Mouse (Mus musculus): Measurements from ENCODE around the gene Tut1. TPM values are rescaled to one million over a fixed set of nuclear protein-coding genes. Genes with fewer than 3 reads are reported as not detected.
"Not testable (repeated sequence)": the region's sequence is repeated elsewhere in the genome, so short reads cannot be mapped to it uniquely, and the experiment has no call there.

Tut1 gene
- total RNA-seq, 2 experiments from 2014 or later: 15.8 to 32.2 TPM

DNA sequence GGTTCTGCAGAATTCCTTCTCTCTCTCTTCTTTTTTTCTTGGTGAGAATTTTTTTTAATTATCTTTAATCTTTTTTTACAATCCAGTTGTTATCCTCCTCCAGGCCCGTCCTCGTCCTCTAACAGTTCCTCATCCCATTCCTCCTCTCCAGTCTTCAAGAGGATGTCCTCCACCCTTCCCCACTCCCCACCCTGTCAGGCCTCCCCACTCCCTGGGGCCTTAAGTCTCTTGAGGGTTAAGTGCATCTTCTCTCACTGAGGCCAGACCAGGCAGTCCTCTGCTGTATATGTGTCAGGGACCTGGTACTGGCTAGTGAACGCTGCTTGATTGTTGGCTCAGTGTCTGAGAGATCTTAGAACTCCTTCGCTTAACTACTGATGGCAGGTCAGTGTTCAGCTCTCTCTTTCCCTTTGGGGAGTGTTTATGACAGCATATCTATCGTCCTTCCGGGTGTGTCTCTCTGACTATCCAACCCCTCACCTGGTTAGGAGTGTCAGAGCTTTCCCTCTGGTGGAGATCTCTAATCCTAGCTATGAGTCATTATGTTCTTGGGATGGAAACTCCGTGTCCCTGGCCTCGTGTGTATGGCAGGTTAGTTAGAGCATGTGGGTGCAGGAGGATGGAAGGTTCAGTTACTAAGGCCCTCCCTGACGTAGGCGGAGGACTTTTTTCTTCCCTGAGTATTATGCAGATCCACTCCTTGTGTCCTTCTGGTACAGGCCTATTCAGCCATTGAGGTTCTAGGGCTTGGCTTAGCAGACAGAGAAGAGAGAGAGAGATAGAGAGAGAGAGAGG is 41.4 kb downstream of the Tut1 start:
- no peak for ATAC-seq (replicated peaks; ENCODE audit: low FRiP score, low TSS enrichment, poor library complexity, severe bottlenecking)

GRCm38 (mm10) chr19:8996601-8997000 is 43.0 kb downstream of the Tut1 start:
- no peak for ATAC-seq (replicated peaks; ENCODE audit: low FRiP score, low TSS enrichment, poor library complexity, severe bottlenecking)

GRCm38 (mm10) chr19:8997546-8997945 is 43.9 kb downstream of the Tut1 start:
- ATAC-seq (replicated peaks; ENCODE audit: low FRiP score, low TSS enrichment, poor library complexity, severe bottlenecking): peak; percentile 85

GRCm38 (mm10) chr19:8998546-8998945 is 44.9 kb downstream of the Tut1 start:
- ATAC-seq (replicated peaks; ENCODE audit: low FRiP score, low TSS enrichment, poor library complexity, severe bottlenecking): no peak

GRCm38 (mm10) chr19:8999223-8999622 is 45.6 kb downstream of the Tut1 start:
- ATAC-seq (replicated peaks; ENCODE audit: low FRiP score, low TSS enrichment, poor library complexity, severe bottlenecking): no peak

DNA sequence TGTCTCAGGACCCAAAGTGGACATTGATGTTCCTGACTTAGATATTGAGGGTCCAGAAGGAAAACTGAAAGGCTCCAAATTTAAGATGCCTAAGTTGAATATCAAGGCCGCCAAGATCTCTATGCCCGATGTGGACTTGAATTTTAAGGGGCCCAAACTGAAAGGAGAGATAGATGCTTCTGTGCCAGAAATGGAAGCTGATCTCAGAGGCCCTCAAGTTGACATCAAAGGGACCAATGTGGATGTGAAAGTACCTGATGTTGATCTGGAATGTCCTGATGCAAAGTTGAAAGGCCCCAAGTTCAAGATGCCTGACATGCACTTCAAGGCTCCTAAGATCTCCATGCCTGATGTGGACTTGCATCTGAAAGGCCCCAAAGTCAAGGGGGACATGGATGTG is 53.3 kb downstream of the Tut1 start:
- not testable (repeated sequence) for ATAC-seq (replicated peaks; ENCODE audit: low FRiP score, low TSS enrichment, poor library complexity, severe bottlenecking)

Other genes with a start within 250 kb of the Tut1 start
Only the 30 nearest of the 32 such genes appear.
- 2.0 TPM in 1 of 2 replicates, not detected in the other for gene 1700092M07Rik, start 213.1 kb upstream of the Tut1 start, total RNA-seq (2014; fragmentation: Nextera tagmentation)
- gene 1700092M07Rik, start 213.1 kb upstream of the Tut1 start, total RNA-seq (2017): 3.8 and 6.5 TPM in 2 replicates
- 74.7 and 80.4 TPM in 2 replicates for gene Stx5a, start 212.4 kb upstream of the Tut1 start, total RNA-seq (2014; fragmentation: Nextera tagmentation)
- 35.5 and 43.5 TPM in 2 replicates for gene Stx5a, start 212.4 kb upstream of the Tut1 start, total RNA-seq (2017)
- gene Nxf1, start 196.8 kb upstream of the Tut1 start, total RNA-seq (2014; fragmentation: Nextera tagmentation): 365 and 530 TPM in 2 replicates
- 100 and 161 TPM in 2 replicates for gene Nxf1, start 196.8 kb upstream of the Tut1 start, total RNA-seq (2017)
- gene Tmem223, start 182.9 kb upstream of the Tut1 start, total RNA-seq (2014; fragmentation: Nextera tagmentation): 59.6 and 76.4 TPM in 2 replicates
- 32.1 and 33.8 TPM in 2 replicates for gene Tmem223, start 182.9 kb upstream of the Tut1 start, total RNA-seq (2017)
- gene Tmem179b, start 179.4 kb upstream of the Tut1 start, total RNA-seq (2014; fragmentation: Nextera tagmentation): 104 and 114 TPM in 2 replicates
- 31.2 and 54.7 TPM in 2 replicates for gene Tmem179b, start 179.4 kb upstream of the Tut1 start, total RNA-seq (2017)
- gene Taf6l, start 167.4 kb upstream of the Tut1 start, total RNA-seq (2014; fragmentation: Nextera tagmentation): 13.2 and 16.1 TPM in 2 replicates
- 7.6 and 12.0 TPM in 2 replicates for gene Taf6l, start 167.4 kb upstream of the Tut1 start, total RNA-seq (2017)
- 120 and 126 TPM in 2 replicates for gene Polr2g, start 155.3 kb upstream of the Tut1 start, total RNA-seq (2014; fragmentation: Nextera tagmentation)
- 86.1 and 106 TPM in 2 replicates for gene Polr2g, start 155.3 kb upstream of the Tut1 start, total RNA-seq (2017)
- 1.4 and 1.9 TPM in 2 replicates for gene Zbtb3, start 151.3 kb upstream of the Tut1 start, total RNA-seq (2014; fragmentation: Nextera tagmentation)
- gene Zbtb3, start 151.3 kb upstream of the Tut1 start, total RNA-seq (2017): 0.91 and 1.6 TPM in 2 replicates
- 35.6 and 41.6 TPM in 2 replicates for gene Ttc9c, start 134.5 kb upstream of the Tut1 start, total RNA-seq (2014; fragmentation: Nextera tagmentation)
- 55.3 and 57.2 TPM in 2 replicates for gene Ttc9c, start 134.5 kb upstream of the Tut1 start, total RNA-seq (2017)
- gene Hnrnpul2, start 133.8 kb upstream of the Tut1 start, total RNA-seq (2014; fragmentation: Nextera tagmentation): 68.2 and 88.0 TPM in 2 replicates
- 85.2 and 100.0 TPM in 2 replicates for gene Hnrnpul2, start 133.8 kb upstream of the Tut1 start, total RNA-seq (2017)
- not detected in 2 replicates for gene AC129217.1, start 124.1 kb upstream of the Tut1 start, total RNA-seq (2014; fragmentation: Nextera tagmentation)
- gene AC129217.1, start 124.1 kb upstream of the Tut1 start, total RNA-seq (2017): not detected in 2 replicates
- gene Bscl2, start 116.4 kb upstream of the Tut1 start, total RNA-seq (2014; fragmentation: Nextera tagmentation): 70.3 and 71.7 TPM in 2 replicates
- 29.5 TPM in 2 replicates for gene Bscl2, start 116.4 kb upstream of the Tut1 start, total RNA-seq (2017)
- 0.57 TPM in 1 of 2 replicates, not detected in the other for gene Gng3, start 114.7 kb upstream of the Tut1 start, total RNA-seq (2014; fragmentation: Nextera tagmentation)
- gene Gng3, start 114.7 kb upstream of the Tut1 start, total RNA-seq (2017): 0.30 and 1.3 TPM in 2 replicates
- gene Lrrn4cl, start 103.1 kb upstream of the Tut1 start, total RNA-seq (2014; fragmentation: Nextera tagmentation): 0.52 TPM in 1 of 2 replicates, not detected in the other
- 1.5 TPM in 1 of 2 replicates, not detected in the other for gene Lrrn4cl, start 103.1 kb upstream of the Tut1 start, total RNA-seq (2017)
- 148 and 194 TPM in 2 replicates for gene Ubxn1, start 82.4 kb upstream of the Tut1 start, total RNA-seq (2014; fragmentation: Nextera tagmentation)
- 235 and 295 TPM in 2 replicates for gene Ubxn1, start 82.4 kb upstream of the Tut1 start, total RNA-seq (2017)
- gene Uqcc3, start 72.9 kb upstream of the Tut1 start, total RNA-seq (2014; fragmentation: Nextera tagmentation): 46.7 and 54.1 TPM in 2 replicates
- 73.3 and 94.5 TPM in 2 replicates for gene Uqcc3, start 72.9 kb upstream of the Tut1 start, total RNA-seq (2017)
- 27.8 and 35.8 TPM in 2 replicates for gene Lbhd1, start 70.1 kb upstream of the Tut1 start, total RNA-seq (2014; fragmentation: Nextera tagmentation)
- gene Lbhd1, start 70.1 kb upstream of the Tut1 start, total RNA-seq (2017): 18.0 and 18.4 TPM in 2 replicates
- gene Gm49403, start 69.9 kb upstream of the Tut1 start, total RNA-seq (2014; fragmentation: Nextera tagmentation): not detected in 2 replicates
- not detected in 2 replicates for gene Gm49403, start 69.9 kb upstream of the Tut1 start, total RNA-seq (2017)
- gene 1810009A15Rik, start 65.0 kb upstream of the Tut1 start, total RNA-seq (2014; fragmentation: Nextera tagmentation): 76.6 and 113 TPM in 2 replicates
- gene 1810009A15Rik, start 65.0 kb upstream of the Tut1 start, total RNA-seq (2017): 94.2 and 120 TPM in 2 replicates
- gene Gm49416, start 64.9 kb upstream of the Tut1 start, total RNA-seq (2014; fragmentation: Nextera tagmentation): 2.5 and 25.7 TPM in 2 replicates
- gene Gm49416, start 64.9 kb upstream of the Tut1 start, total RNA-seq (2017): not detected in 2 replicates
- 31.4 and 37.7 TPM in 2 replicates for gene Ints5, start 60.8 kb upstream of the Tut1 start, total RNA-seq (2014; fragmentation: Nextera tagmentation)
- 16.6 and 17.1 TPM in 2 replicates for gene Ints5, start 60.8 kb upstream of the Tut1 start, total RNA-seq (2017)
- gene Ganab, start 55.8 kb upstream of the Tut1 start, total RNA-seq (2014; fragmentation: Nextera tagmentation): 120 and 130 TPM in 2 replicates
- gene Ganab, start 55.8 kb upstream of the Tut1 start, total RNA-seq (2017): 53.2 and 69.7 TPM in 2 replicates
- gene B3gat3, start 33.5 kb upstream of the Tut1 start, total RNA-seq (2014; fragmentation: Nextera tagmentation): 30.3 and 36.8 TPM in 2 replicates
- gene B3gat3, start 33.5 kb upstream of the Tut1 start, total RNA-seq (2017): 17.6 and 17.7 TPM in 2 replicates
- gene Rom1, start 24.5 kb upstream of the Tut1 start, total RNA-seq (2014; fragmentation: Nextera tagmentation): 4.6 and 6.2 TPM in 2 replicates
- 0.75 and 4.3 TPM in 2 replicates for gene Rom1, start 24.5 kb upstream of the Tut1 start, total RNA-seq (2017)
- gene Eml3, start 24.3 kb upstream of the Tut1 start, total RNA-seq (2014; fragmentation: Nextera tagmentation): 29.3 and 45.8 TPM in 2 replicates
- gene Eml3, start 24.3 kb upstream of the Tut1 start, total RNA-seq (2017): 14.5 and 23.6 TPM in 2 replicates
- 158 and 173 TPM in 2 replicates for gene Mta2, start 12.0 kb upstream of the Tut1 start, total RNA-seq (2014; fragmentation: Nextera tagmentation)
- 205 and 206 TPM in 2 replicates for gene Mta2, start 12.0 kb upstream of the Tut1 start, total RNA-seq (2017)
- 1,323 and 1,614 TPM in 2 replicates for gene Eef1g, start 13.2 kb downstream of the Tut1 start, total RNA-seq (2014; fragmentation: Nextera tagmentation)
- 848 and 982 TPM in 2 replicates for gene Eef1g, start 13.2 kb downstream of the Tut1 start, total RNA-seq (2017)
- 1.5 and 9.4 TPM in 2 replicates for gene Ahnak, start 35.4 kb downstream of the Tut1 start, total RNA-seq (2014; fragmentation: Nextera tagmentation)
- gene Ahnak, start 35.4 kb downstream of the Tut1 start, total RNA-seq (2017): 7.2 and 24.7 TPM in 2 replicates
- not detected in 2 replicates for gene Scgb1a1, start 134.1 kb downstream of the Tut1 start, total RNA-seq (2014; fragmentation: Nextera tagmentation)
- gene Scgb1a1, start 134.1 kb downstream of the Tut1 start, total RNA-seq (2017): not detected in 2 replicates
- 29.8 and 39.1 TPM in 2 replicates for gene Asrgl1, start 181.8 kb downstream of the Tut1 start, total RNA-seq (2014; fragmentation: Nextera tagmentation)
- 25.3 and 26.5 TPM in 2 replicates for gene Asrgl1, start 181.8 kb downstream of the Tut1 start, total RNA-seq (2017)

All from megakaryocyte-erythroid progenitor cell, adult 5-6 weeks (primary cell).